Mouse (Mus musculus) embryo, embryonic 11.5 days (tissue): ENCODE data around the gene Perp.

Source experiments
- DNase-seq: peaks from one replicate; pipeline ENCODE4 v3.0.0-alpha.2; 2012; ENCODE audit warnings: low read depth, low spot score

The Perp gene

GRCm38 (mm10) chr10:18844441-18845286, at the start of gene Perp:
Gene Perp, plus strand, starts transcription at chr10:18845020.
- DNase-seq, result peak; percentile 17

GRCm38 (mm10) chr10:18811751-18812150, 33.1 kb upstream of the Perp start:
- DNase-seq, result no peak

- DNase-seq, result peak; percentile 16
Observed at GRCm38 (mm10) chr10:18816560-18816959, 28.3 kb upstream of the Perp start.

GRCm38 (mm10) chr10:18825143-18825542, 19.7 kb upstream of the Perp start:
- DNase-seq, result no peak

- no peak for DNase-seq
Observed at GRCm38 (mm10) chr10:18826107-18826506, 18.7 kb upstream of the Perp start.

GRCm38 (mm10) chr10:18827936-18828335, 16.9 kb upstream of the Perp start:
- DNase-seq, result no peak

- no peak for DNase-seq
Observed at GRCm38 (mm10) chr10:18830359-18830758, 14.5 kb upstream of the Perp start.

- no peak for DNase-seq
Observed at GRCm38 (mm10) chr10:18831823-18832222, 13.0 kb upstream of the Perp start.

- DNase-seq, result no peak
Observed at GRCm38 (mm10) chr10:18834389-18834788, 10.4 kb upstream of the Perp start.

GRCm38 (mm10) chr10:18835684-18836479, 8.9 kb upstream of the Perp start:
- peak; percentile 24 for DNase-seq

GRCm38 (mm10) chr10:18839530-18839929, 5.3 kb upstream of the Perp start:
- no peak for DNase-seq

- no peak for DNase-seq
Observed at GRCm38 (mm10) chr10:18840736-18841135, 4.1 kb upstream of the Perp start.

GRCm38 (mm10) chr10:18845287-18845662, 455 bp downstream of the Perp start:
- DNase-seq, result peak; percentile 11

GRCm38 (mm10) chr10:18845711-18846110, 891 bp downstream of the Perp start:
- no peak for DNase-seq

- no peak for DNase-seq
Observed at GRCm38 (mm10) chr10:18846474-18847264, 1.8 kb downstream of the Perp start.

GRCm38 (mm10) chr10:18850177-18850576, 5.4 kb downstream of the Perp start:
- DNase-seq, result no peak

- DNase-seq, result no peak
Observed at GRCm38 (mm10) chr10:18853417-18853816, 8.6 kb downstream of the Perp start.

- no peak for DNase-seq
Observed at GRCm38 (mm10) chr10:18857244-18857643, 12.4 kb downstream of the Perp start.

GRCm38 (mm10) chr10:18859632-18860031, 14.8 kb downstream of the Perp start:
- no peak for DNase-seq

GRCm38 (mm10) chr10:18860119-18860824, 15.5 kb downstream of the Perp start:
- DNase-seq, result no peak

- no peak for DNase-seq
Observed at GRCm38 (mm10) chr10:18860831-18861230, 16.0 kb downstream of the Perp start.
